ENCODE assay signal across 14 mouse cellular contexts in the genomic region with DNA sequence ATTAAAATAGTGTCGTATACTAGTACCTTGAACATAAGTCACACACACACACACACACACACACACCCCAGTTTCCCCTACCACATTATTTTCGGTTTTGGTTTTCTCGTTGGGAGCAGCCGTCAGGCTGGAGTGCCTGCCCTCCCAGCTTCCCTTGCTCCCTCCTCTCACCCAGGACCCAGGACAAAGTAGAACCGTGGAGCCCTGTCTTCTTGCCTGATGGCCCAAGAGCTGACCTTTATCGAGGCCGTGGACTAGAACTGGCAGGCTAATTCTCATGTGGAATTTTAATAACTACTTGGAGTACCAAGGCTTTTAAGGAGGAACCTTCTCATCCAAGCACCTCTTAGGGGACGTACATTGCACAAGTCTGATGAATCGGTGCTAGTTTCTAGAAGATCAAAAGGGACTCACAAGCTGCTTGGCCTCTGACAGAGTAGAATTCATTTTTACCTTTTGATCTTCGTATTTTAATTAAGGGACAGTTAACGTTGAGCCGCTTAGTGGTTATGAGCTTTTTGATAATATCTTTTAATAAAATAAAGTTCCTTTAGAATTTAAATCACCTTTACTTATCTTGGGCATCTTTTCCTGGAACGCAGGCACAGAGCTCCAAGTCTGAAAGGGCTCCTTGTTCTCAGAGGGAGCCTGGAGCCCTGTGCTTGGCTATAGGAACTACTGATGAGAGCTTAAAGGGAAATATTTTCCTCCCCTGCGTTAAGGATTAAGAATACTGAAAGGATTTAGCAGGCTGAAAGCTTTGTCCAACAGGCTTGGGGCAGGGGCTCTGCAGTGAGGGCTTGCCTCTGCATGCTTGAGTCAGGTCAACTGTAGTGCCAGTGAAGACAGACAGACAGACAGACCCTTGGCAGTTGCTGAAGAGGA. TPM values are rescaled to one million over a fixed set of nuclear protein-coding genes. Genes with fewer than 3 reads are reported as not detected.
A peak's percentile ranks its signal among the peaks of the same experiment; 100 is the strongest.
DNase-seq lines count a peak whose midpoint lies in the region; ATAC-seq and TF ChIP-seq lines count a peak whose summit lies in the region.
"Had no signal": no experiment of that assay in that cellular context is flagged by ENCODE, and none has a peak within 500 bp of the region (broad histone marks: within the 10 kb centered on the region; RNA-seq: fewer than 3 reads in every experiment).

No protein-coding gene starts in this region.

- WGBS in forebrain, embryonic 12.5 days = 46% methylated on average over 14 of the region's 14 CpGs
- WGBS in forebrain, embryonic 16.5 days = 36% methylated on average over 14 of the region's 14 CpGs
- WGBS in kidney, postnatal 0 days = 67% methylated on average over 14 of the region's 14 CpGs
- WGBS in embryonic facial prominence, embryonic 12.5 days = 53% methylated on average over 14 of the region's 14 CpGs
- 45% methylated on average over 14 of the region's 14 CpGs for WGBS in midbrain, embryonic 12.5 days

- DNase-seq in kidney, postnatal 0 days (ENCODE audit: low spot score) = peak; percentile 13
- DNase-seq in kidney, postnatal 4 days = no peak
- no peak for DNase-seq in cerebellum, postnatal 36 days
- DNase-seq: adrenal gland, postnatal 14 days; B cell, adult 2 months; heart, adult 18-20 months had no signal

- no peak for ATAC-seq in forebrain, embryonic 12.5 days (ENCODE audit: low FRiP score)
- ATAC-seq in forebrain, embryonic 16.5 days = no peak
- ATAC-seq in kidney, postnatal 0 days (replicated peaks; ENCODE audit: low FRiP score, low read depth) = peak; percentile 66; the same call in 1 of the 2 replicates
- no peak for ATAC-seq in embryonic facial prominence, embryonic 12.5 days (ENCODE audit: insufficient number of reproducible peaks, insufficient read depth, low FRiP score, low TSS enrichment)
- ATAC-seq in midbrain, embryonic 12.5 days (ENCODE audit: low FRiP score, low read depth) = no peak
- ATAC-seq in inflammation-experienced regulatory T-cells, adult 6 months = no peak

- H3K4me1 ChIP-seq in forebrain, embryonic 12.5 days = peaks cover 14% of the 10 kb centered on the region
- H3K4me1 ChIP-seq in forebrain, embryonic 16.5 days (replicated peaks; ENCODE audit: control insufficient read depth, insufficient read depth, low read length) = no peaks in the 10 kb centered on the region
- H3K4me1 ChIP-seq in kidney, postnatal 0 days (replicated peaks; ENCODE audit: insufficient read depth, low read length) = no peaks in the 10 kb centered on the region
- no peaks in the 10 kb centered on the region for H3K4me1 ChIP-seq in embryonic facial prominence, embryonic 12.5 days
- peaks cover 18% of the 10 kb centered on the region for H3K4me1 ChIP-seq in midbrain, embryonic 12.5 days
- H3K4me1 ChIP-seq: stomach, embryonic 15.5 days had no signal

- peak overlapping the region; percentile 53 for H3K27ac ChIP-seq in forebrain, embryonic 12.5 days
- no peak overlapping the region for H3K27ac ChIP-seq in forebrain, embryonic 16.5 days (ENCODE audit: low read length)
- 0 out of 2 replicates have a peak overlapping the region, but pooled peaks have one; percentile 20 for H3K27ac ChIP-seq in kidney, postnatal 0 days
- H3K27ac ChIP-seq in embryonic facial prominence, embryonic 12.5 days = peak overlapping the region; percentile 41; the same call in 1 of the 2 replicates
- H3K27ac ChIP-seq in midbrain, embryonic 12.5 days (replicated peaks) = peak overlapping the region; percentile 54
- H3K27ac ChIP-seq: macrophage; stomach, embryonic 15.5 days had no signal

- TF ChIP-seq CTCF in kidney, postnatal 0 days (IDR thresholded peaks at IDR 0.05; ENCODE audit: low read depth) = no peak

- H3K9me3 ChIP-seq in forebrain, embryonic 12.5 days = no peaks in the 10 kb centered on the region
- no peaks in the 10 kb centered on the region for H3K9me3 ChIP-seq in forebrain, embryonic 16.5 days (ENCODE audit: control insufficient read depth, low read length)
- H3K9me3 ChIP-seq in kidney, postnatal 0 days (replicated peaks; ENCODE audit: low read length) = no peaks in the 10 kb centered on the region
- H3K9me3 ChIP-seq in embryonic facial prominence, embryonic 12.5 days = no peaks in the 10 kb centered on the region
- no peaks in the 10 kb centered on the region for H3K9me3 ChIP-seq in midbrain, embryonic 12.5 days
- H3K9me3 ChIP-seq: stomach, embryonic 15.5 days had no signal

- no peak overlapping the region for H3K4me2 ChIP-seq in forebrain, embryonic 12.5 days
- H3K4me2 ChIP-seq in forebrain, embryonic 16.5 days (ENCODE audit: low read length) = no peak overlapping the region
- no peak overlapping the region for H3K4me2 ChIP-seq in kidney, postnatal 0 days (ENCODE audit: low read length)
- H3K4me2 ChIP-seq in embryonic facial prominence, embryonic 12.5 days (replicated peaks) = no peak overlapping the region
- no peak overlapping the region for H3K4me2 ChIP-seq in midbrain, embryonic 12.5 days (replicated peaks)
- H3K4me2 ChIP-seq: stomach, embryonic 15.5 days had no signal

- no peaks in the 10 kb centered on the region for H3K27me3 ChIP-seq in forebrain, embryonic 12.5 days
- no peaks in the 10 kb centered on the region for H3K27me3 ChIP-seq in forebrain, embryonic 16.5 days (replicated peaks; ENCODE audit: control insufficient read depth, insufficient read depth, low read length)
- no peaks in the 10 kb centered on the region for H3K27me3 ChIP-seq in kidney, postnatal 0 days (ENCODE audit: insufficient read depth, low read length)
- H3K27me3 ChIP-seq in embryonic facial prominence, embryonic 12.5 days = no peaks in the 10 kb centered on the region
- no peaks in the 10 kb centered on the region for H3K27me3 ChIP-seq in midbrain, embryonic 12.5 days
- H3K27me3 ChIP-seq: stomach, embryonic 15.5 days had no signal

- no peak overlapping the region for H3K4me3 ChIP-seq in forebrain, embryonic 12.5 days (replicated peaks)
- no peak overlapping the region for H3K4me3 ChIP-seq in forebrain, embryonic 16.5 days (replicated peaks; ENCODE audit: low read length)
- no peak overlapping the region for H3K4me3 ChIP-seq in kidney, postnatal 0 days (replicated peaks; ENCODE audit: low read depth, low read length)
- no peak overlapping the region for H3K4me3 ChIP-seq in embryonic facial prominence, embryonic 12.5 days
- H3K4me3 ChIP-seq in midbrain, embryonic 12.5 days = no peak overlapping the region
- H3K4me3 ChIP-seq: stomach, embryonic 15.5 days had no signal

- H3K36me3 ChIP-seq in forebrain, embryonic 12.5 days (replicated peaks) = peaks cover 38% of the 10 kb centered on the region
- peaks cover 17% of the 10 kb centered on the region for H3K36me3 ChIP-seq in forebrain, embryonic 16.5 days (ENCODE audit: control insufficient read depth, insufficient read depth)
- no peaks in the 10 kb centered on the region for H3K36me3 ChIP-seq in kidney, postnatal 0 days (ENCODE audit: insufficient read depth, low read length)
- peaks cover 8% of the 10 kb centered on the region; the same call in 1 of the 2 replicates for H3K36me3 ChIP-seq in embryonic facial prominence, embryonic 12.5 days
- H3K36me3 ChIP-seq in midbrain, embryonic 12.5 days = peaks cover 49% of the 10 kb centered on the region
- H3K36me3 ChIP-seq: stomach, embryonic 15.5 days had no signal

- no peak overlapping the region for H3K9ac ChIP-seq in forebrain, embryonic 12.5 days
- H3K9ac ChIP-seq in forebrain, embryonic 16.5 days (replicated peaks; ENCODE audit: low read depth, low read length) = no peak overlapping the region
- H3K9ac ChIP-seq in kidney, postnatal 0 days (ENCODE audit: low read depth, low read length) = no peak overlapping the region
- no peak overlapping the region for H3K9ac ChIP-seq in embryonic facial prominence, embryonic 12.5 days
- H3K9ac ChIP-seq in midbrain, embryonic 12.5 days (replicated peaks) = no peak overlapping the region
- H3K9ac ChIP-seq: stomach, embryonic 15.5 days had no signal

RNA-seq across cellular contexts. Expression of a gene that starts 38.5 kb away (rescaled TPM):
- not detected in 2 replicates for polyA plus RNA-seq in forebrain, embryonic 12.5 days (2016; fragmentation: Nextera tagmentation; extraction: Ambion mirVana)
- polyA plus RNA-seq in forebrain, embryonic 16.5 days (2015; fragmentation: Nextera tagmentation; extraction: Ambion mirVana) = not detected in 2 replicates
- polyA plus RNA-seq in kidney, postnatal 0 days (2015; fragmentation: Nextera tagmentation; extraction: Ambion mirVana) = 0.07 TPM in 1 of 2 replicates, not detected in the other
- polyA plus RNA-seq in embryonic facial prominence, embryonic 12.5 days (2016; fragmentation: Nextera tagmentation; extraction: Ambion mirVana) = not detected in 2 replicates
- polyA plus RNA-seq in midbrain, embryonic 12.5 days (2016; fragmentation: Nextera tagmentation; extraction: Ambion mirVana) = not detected in 2 replicates
- polyA plus RNA-seq in inflammation-experienced regulatory T-cells, adult 6 months (2017; shearing (Covaris generic)) = not detected
- polyA plus RNA-seq: liver, adult 2 months; macrophage; stomach, embryonic 15.5 days had no signal
